Mouse (Mus musculus): Measurements from ENCODE around the gene Hkdc1. TPM values are rescaled to one million over a fixed set of nuclear protein-coding genes. Genes with fewer than 3 reads are reported as not detected.

Gene Hkdc1
- polyA plus RNA-seq, 1 experiment from 2014 or later = 0.68 TPM

DNA sequence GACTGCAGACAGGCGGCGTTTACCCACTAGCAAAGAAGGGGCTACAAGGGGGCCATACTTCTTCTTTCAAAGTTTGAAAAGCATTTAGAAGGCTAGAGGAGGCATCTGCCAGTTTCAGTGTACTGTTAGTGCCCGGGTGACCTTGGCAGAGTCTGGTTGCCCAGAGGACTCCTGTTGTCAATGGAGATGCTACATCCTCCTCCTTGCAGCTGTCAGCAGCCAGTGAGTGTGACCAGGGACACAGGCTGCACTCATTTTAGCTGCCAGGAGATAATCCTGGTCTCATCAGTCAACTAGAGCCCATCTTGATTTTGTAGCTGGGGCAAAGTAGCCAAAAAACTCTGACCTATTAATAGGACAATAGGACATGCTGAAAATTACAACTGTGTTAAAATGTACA is 1.2 kb downstream of the Hkdc1 start:
- Histone ChIP-seq H3K9me3 (ENCODE audit: control insufficient read depth, low read length) (no peaks in the 10 kb centered on the region), H3K4me1 (ENCODE audit: control insufficient read depth, insufficient read depth, low read depth, low read length) (peaks cover 2% of the 10 kb centered on the region; the same call in 1 of the 2 replicates), H3K27ac (ENCODE audit: low read depth, low read length) (no peak overlapping the region), H3K27me3 (replicated peaks; ENCODE audit: control insufficient read depth, insufficient read depth, low read length) (no peaks in the 10 kb centered on the region), H3K4me3 (ENCODE audit: low read length) (no peak overlapping the region), H3K4me2 (ENCODE audit: low read length) (no peak overlapping the region), H3K9ac (ENCODE audit: low read depth, low read length) (no peak overlapping the region), H3K36me3 (ENCODE audit: control insufficient read depth, insufficient read depth, low read length) (no peaks in the 10 kb centered on the region)
- WGBS = 70% methylated on average over 3 of the region's 3 CpGs
- peak; percentile 43; the same call in 1 of the 2 replicates for ATAC-seq

DNA sequence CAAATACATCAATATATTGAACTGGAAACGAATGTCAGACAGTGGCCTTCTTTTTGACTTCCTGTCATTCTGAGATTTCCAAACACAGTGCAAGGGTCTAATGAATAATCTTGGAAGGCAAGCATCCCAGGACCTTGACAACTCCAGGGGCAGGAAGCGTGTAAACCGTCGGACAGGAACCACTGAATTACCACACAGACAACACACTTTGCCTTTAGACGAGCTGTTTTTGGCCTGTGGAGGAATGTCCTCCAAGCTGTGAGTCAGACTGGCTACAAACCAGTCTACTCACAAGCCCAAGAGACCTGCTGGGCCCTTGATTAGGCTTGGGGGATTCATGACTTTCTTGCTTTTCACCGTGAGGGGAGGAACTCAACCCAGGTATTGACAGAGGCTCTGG is 1.9 kb downstream of the Hkdc1 start:
- no peak overlapping the region for H3K9ac ChIP-seq (ENCODE audit: low read depth, low read length)
- no peak overlapping the region for H3K4me3 ChIP-seq (ENCODE audit: low read length)
- no peak for ATAC-seq
- no peak overlapping the region for H3K27ac ChIP-seq (ENCODE audit: low read depth, low read length)
- H3K36me3 ChIP-seq (ENCODE audit: control insufficient read depth, insufficient read depth, low read length) = no peaks in the 10 kb centered on the region
- peaks cover 2% of the 10 kb centered on the region; the same call in 1 of the 2 replicates for H3K4me1 ChIP-seq (ENCODE audit: control insufficient read depth, insufficient read depth, low read depth, low read length)
- 79% methylated on average over 6 of the region's 6 CpGs for WGBS
- no peaks in the 10 kb centered on the region for H3K27me3 ChIP-seq (replicated peaks; ENCODE audit: control insufficient read depth, insufficient read depth, low read length)
- H3K4me2 ChIP-seq (ENCODE audit: low read length) = no peak overlapping the region
- H3K9me3 ChIP-seq (ENCODE audit: control insufficient read depth, low read length) = no peaks in the 10 kb centered on the region

- Histone ChIP-seq H3K36me3 (ENCODE audit: control insufficient read depth, insufficient read depth, low read length) (no peaks in the 10 kb centered on the region), H3K9ac (ENCODE audit: low read depth, low read length) (no peak overlapping the region), H3K9me3 (ENCODE audit: control insufficient read depth, low read length) (no peaks in the 10 kb centered on the region), H3K27me3 (replicated peaks; ENCODE audit: control insufficient read depth, insufficient read depth, low read length) (no peaks in the 10 kb centered on the region), H3K27ac (ENCODE audit: low read depth, low read length) (no peak overlapping the region), H3K4me3 (ENCODE audit: low read length) (no peak overlapping the region), H3K4me1 (ENCODE audit: control insufficient read depth, insufficient read depth, low read depth, low read length) (peaks cover 2% of the 10 kb centered on the region; the same call in 1 of the 2 replicates), H3K4me2 (ENCODE audit: low read length) (no peak overlapping the region)
- no peak for ATAC-seq
- WGBS = 81% methylated on average over 5 of the region's 5 CpGs
Measured at GRCm38 (mm10) chr10:62419422-62419821, 2.9 kb downstream of the Hkdc1 start.

GRCm38 (mm10) chr10:62418831-62419356 is 3.4 kb downstream of the Hkdc1 start:
- H3K27me3 ChIP-seq (replicated peaks; ENCODE audit: control insufficient read depth, insufficient read depth, low read length) = no peaks in the 10 kb centered on the region
- no peak overlapping the region for H3K4me2 ChIP-seq (ENCODE audit: low read length)
- H3K9me3 ChIP-seq (ENCODE audit: control insufficient read depth, low read length) = no peaks in the 10 kb centered on the region
- H3K36me3 ChIP-seq (ENCODE audit: control insufficient read depth, insufficient read depth, low read length) = no peaks in the 10 kb centered on the region
- no peak overlapping the region for H3K27ac ChIP-seq (ENCODE audit: low read depth, low read length)
- H3K4me3 ChIP-seq (ENCODE audit: low read length) = no peak overlapping the region
- H3K4me1 ChIP-seq (ENCODE audit: control insufficient read depth, insufficient read depth, low read depth, low read length) = peaks cover 2% of the 10 kb centered on the region; the same call in 1 of the 2 replicates
- no peak overlapping the region for H3K9ac ChIP-seq (ENCODE audit: low read depth, low read length)
- ATAC-seq = no peak
- 46% methylated on average over 7 of the region's 7 CpGs for WGBS

DNA sequence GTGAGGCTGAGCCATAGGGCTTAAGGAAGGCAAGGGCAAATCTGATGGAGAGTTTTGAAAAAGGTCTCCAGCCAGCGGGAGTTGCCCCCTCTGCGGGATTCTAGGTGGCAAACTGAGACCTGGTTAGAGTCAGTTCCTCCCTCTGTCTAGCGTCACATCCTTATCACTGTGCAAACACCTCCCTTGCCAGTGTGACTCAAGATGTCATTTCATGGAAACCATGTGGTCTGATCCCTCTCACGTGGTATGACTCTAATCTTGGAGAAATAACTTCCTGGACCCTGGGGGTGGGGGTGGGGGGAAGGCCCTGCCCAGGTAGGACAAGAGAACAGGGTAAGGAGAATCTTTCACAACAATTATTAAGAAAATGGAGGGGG is 8.7 kb downstream of the Hkdc1 start:
- Histone ChIP-seq H3K27ac (ENCODE audit: low read depth, low read length) (no peak overlapping the region), H3K4me2 (ENCODE audit: low read length) (no peak overlapping the region), H3K36me3 (ENCODE audit: control insufficient read depth, insufficient read depth, low read length) (no peaks in the 10 kb centered on the region), H3K9ac (ENCODE audit: low read depth, low read length) (no peak overlapping the region), H3K9me3 (ENCODE audit: control insufficient read depth, low read length) (no peaks in the 10 kb centered on the region), H3K27me3 (replicated peaks; ENCODE audit: control insufficient read depth, insufficient read depth, low read length) (no peaks in the 10 kb centered on the region), H3K4me3 (ENCODE audit: low read length) (no peak overlapping the region), H3K4me1 (ENCODE audit: control insufficient read depth, insufficient read depth, low read depth, low read length) (no peaks in the 10 kb centered on the region)
- WGBS = 56% methylated on average over 4 of the region's 4 CpGs
- ATAC-seq = no peak

- Histone ChIP-seq H3K9ac (ENCODE audit: low read depth, low read length) (no peak overlapping the region), H3K4me2 (ENCODE audit: low read length) (no peak overlapping the region), H3K4me3 (ENCODE audit: low read length) (no peak overlapping the region), H3K4me1 (ENCODE audit: control insufficient read depth, insufficient read depth, low read depth, low read length) (no peaks in the 10 kb centered on the region), H3K27ac (ENCODE audit: low read depth, low read length) (no peak overlapping the region), H3K9me3 (ENCODE audit: control insufficient read depth, low read length) (no peaks in the 10 kb centered on the region), H3K27me3 (replicated peaks; ENCODE audit: control insufficient read depth, insufficient read depth, low read length) (no peaks in the 10 kb centered on the region), H3K36me3 (ENCODE audit: control insufficient read depth, insufficient read depth, low read length) (no peaks in the 10 kb centered on the region)
- 46% methylated on average over 8 of the region's 8 CpGs for WGBS
- no peak for ATAC-seq
Measured at GRCm38 (mm10) chr10:62412906-62413605, 9.2 kb downstream of the Hkdc1 start.

DNA sequence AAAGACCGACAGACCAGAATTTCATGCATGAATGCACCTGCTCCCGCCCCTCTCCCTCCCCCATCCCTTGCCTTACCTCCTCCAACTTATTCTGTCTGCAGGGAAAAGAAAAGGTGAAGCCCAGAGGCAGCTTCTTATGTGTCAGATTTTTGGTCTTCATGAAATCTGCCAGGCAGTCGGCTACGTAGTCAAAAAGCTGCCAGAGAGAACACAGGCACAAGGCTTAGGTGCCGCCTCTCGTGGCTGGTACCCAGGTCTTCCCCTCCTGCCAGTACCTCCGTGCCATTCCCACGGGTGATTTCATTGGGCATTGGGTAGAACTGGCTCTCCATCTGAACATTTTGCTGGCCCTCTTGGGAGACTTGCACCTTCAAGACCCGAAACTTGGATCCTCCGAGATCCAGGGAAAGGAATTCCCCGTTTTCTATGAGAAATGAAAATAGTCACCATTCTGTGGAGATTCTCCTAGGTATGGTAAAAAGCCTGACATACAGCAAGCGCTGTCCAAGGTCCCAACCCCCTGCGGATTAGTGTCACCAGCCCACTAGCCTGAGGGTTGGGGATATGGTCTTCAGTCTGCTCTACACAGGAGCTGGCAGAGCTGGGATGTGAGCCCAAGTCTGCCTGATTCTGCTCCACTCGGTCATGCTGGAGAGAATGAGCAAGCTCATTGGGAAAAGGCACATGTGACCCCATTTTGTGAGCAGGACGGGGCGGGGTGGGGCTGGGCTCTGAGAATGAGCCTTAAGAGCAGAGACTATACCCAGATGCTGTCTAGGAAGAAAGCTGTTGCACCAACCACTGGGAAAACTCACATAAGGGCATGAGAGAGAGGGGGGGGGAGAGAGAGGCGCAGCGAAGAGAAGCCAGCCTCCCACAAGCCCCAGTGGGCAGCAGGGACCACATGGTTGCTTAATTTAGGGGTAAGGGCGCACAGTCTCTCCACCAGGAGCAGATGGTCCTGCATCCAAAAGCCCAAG is 10.6 kb downstream of the Hkdc1 start:
- Histone ChIP-seq H3K36me3 (ENCODE audit: control insufficient read depth, insufficient read depth, low read length) (no peaks in the 10 kb centered on the region), H3K4me3 (ENCODE audit: low read length) (no peak overlapping the region), H3K4me1 (ENCODE audit: control insufficient read depth, insufficient read depth, low read depth, low read length) (no peaks in the 10 kb centered on the region), H3K27ac (ENCODE audit: low read depth, low read length) (no peak overlapping the region), H3K9me3 (ENCODE audit: control insufficient read depth, low read length) (no peaks in the 10 kb centered on the region), H3K9ac (ENCODE audit: low read depth, low read length) (no peak overlapping the region), H3K4me2 (ENCODE audit: low read length) (no peak overlapping the region), H3K27me3 (replicated peaks; ENCODE audit: control insufficient read depth, insufficient read depth, low read length) (no peaks in the 10 kb centered on the region)
- no peak for ATAC-seq
- WGBS = 68% methylated on average over 19 of the region's 19 CpGs

GRCm38 (mm10) chr10:62410943-62411342 is 11.3 kb downstream of the Hkdc1 start:
- ATAC-seq = peak; percentile 79
- Histone ChIP-seq H3K9ac (ENCODE audit: low read depth, low read length) (no peak overlapping the region), H3K27ac (ENCODE audit: low read depth, low read length) (no peak overlapping the region), H3K27me3 (replicated peaks; ENCODE audit: control insufficient read depth, insufficient read depth, low read length) (no peaks in the 10 kb centered on the region), H3K9me3 (ENCODE audit: control insufficient read depth, low read length) (no peaks in the 10 kb centered on the region), H3K4me2 (ENCODE audit: low read length) (no peak overlapping the region), H3K4me3 (ENCODE audit: low read length) (no peak overlapping the region), H3K36me3 (ENCODE audit: control insufficient read depth, insufficient read depth, low read length) (no peaks in the 10 kb centered on the region), H3K4me1 (ENCODE audit: control insufficient read depth, insufficient read depth, low read depth, low read length) (no peaks in the 10 kb centered on the region)
- 5% methylated on average over 5 of the region's 5 CpGs for WGBS

- 0 out of 2 replicates have a peak, but pooled peaks have one; percentile 30 for ATAC-seq
- H3K27ac ChIP-seq (ENCODE audit: low read depth, low read length) = no peak overlapping the region
- no peaks in the 10 kb centered on the region for H3K9me3 ChIP-seq (ENCODE audit: control insufficient read depth, low read length)
- 44% methylated on average over 14 of the region's 14 CpGs for WGBS
- no peaks in the 10 kb centered on the region for H3K27me3 ChIP-seq (replicated peaks; ENCODE audit: control insufficient read depth, insufficient read depth, low read length)
- H3K4me1 ChIP-seq (ENCODE audit: control insufficient read depth, insufficient read depth, low read depth, low read length) = no peaks in the 10 kb centered on the region
- peak overlapping the region; percentile 18; the same call in 1 of the 2 replicates for H3K9ac ChIP-seq (ENCODE audit: low read depth, low read length)
- H3K4me3 ChIP-seq (ENCODE audit: low read length) = no peak overlapping the region
- no peaks in the 10 kb centered on the region for H3K36me3 ChIP-seq (ENCODE audit: control insufficient read depth, insufficient read depth, low read length)
- H3K4me2 ChIP-seq (ENCODE audit: low read length) = peak overlapping the region; percentile 37
Measured at GRCm38 (mm10) chr10:62404901-62405300, 17.4 kb downstream of the Hkdc1 start.
